Mouse (Mus musculus): ENCODE results near the gene Kcnq2. TPM values are rescaled to one million over a fixed set of nuclear protein-coding genes. Genes with fewer than 3 reads are reported as not detected.

Gene Kcnq2
- total and polyA plus RNA-seq, 2 experiments from 2014 or later = 40.6 to 134 TPM

DNA sequence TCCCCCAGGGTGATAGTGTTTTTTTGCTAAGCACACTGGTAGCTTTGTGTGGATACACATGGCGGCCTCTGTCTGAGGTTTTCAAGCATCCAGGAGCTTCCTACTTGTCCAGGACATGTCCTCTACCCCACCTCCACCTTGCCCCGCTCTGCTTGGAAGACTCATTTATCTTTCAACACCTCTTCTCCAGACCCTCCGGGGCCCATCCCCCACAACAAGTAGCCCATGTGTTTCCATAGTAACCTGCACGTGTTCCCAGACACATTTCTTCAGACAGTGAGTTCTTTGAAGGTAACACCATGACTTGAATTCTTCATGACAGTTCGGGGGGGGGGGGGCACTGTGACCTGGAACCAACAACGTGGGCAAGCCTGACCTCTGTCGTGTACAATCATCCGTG is 77.8 kb downstream of the Kcnq2 start:
- WGBS = 28% methylated on average over 8 of the region's 8 CpGs
- no peak overlapping the region for H3K4me2 ChIP-seq (ENCODE audit: low read depth, low read length, poor library complexity, severe bottlenecking)
- ATAC-seq (ENCODE audit: low FRiP score) = peak; percentile 73
- no peaks in the 10 kb centered on the region for H3K9me3 ChIP-seq (ENCODE audit: low read length)
- DNase-seq (ENCODE audit: low spot score) = peak; percentile 62
- no peaks in the 10 kb centered on the region; the same call in 1 of the 2 replicates for H3K27me3 ChIP-seq (ENCODE audit: insufficient read depth, low read length)
- no peak for TF ChIP-seq CTCF (IDR thresholded peaks at IDR 0.05)
- H3K36me3 ChIP-seq (ENCODE audit: insufficient read depth, low read length) = no peaks in the 10 kb centered on the region
- no peak overlapping the region for H3K4me3 ChIP-seq (ENCODE audit: low read depth, low read length)
- peak overlapping the region; percentile 60 for H3K27ac ChIP-seq (ENCODE audit: low read depth, low read length)
- H3K9ac ChIP-seq (replicated peaks; ENCODE audit: low read length, poor library complexity, severe bottlenecking) = no peak overlapping the region
- peaks cover 15% of the 10 kb centered on the region; the same call in 1 of the 2 replicates for H3K4me1 ChIP-seq (ENCODE audit: insufficient read depth, low read length)

- Histone ChIP-seq H3K4me3 (ENCODE audit: low read depth, low read length) (no peak overlapping the region), H3K4me1 (ENCODE audit: insufficient read depth, low read length) (peaks cover 6% of the 10 kb centered on the region; the same call in 1 of the 2 replicates), H3K4me2 (ENCODE audit: low read depth, low read length, poor library complexity, severe bottlenecking) (no peak overlapping the region), H3K27me3 (ENCODE audit: insufficient read depth, low read length) (no peaks in the 10 kb centered on the region), H3K36me3 (ENCODE audit: insufficient read depth, low read length) (no peaks in the 10 kb centered on the region), H3K9me3 (ENCODE audit: low read length) (no peaks in the 10 kb centered on the region), H3K27ac (ENCODE audit: low read depth, low read length) (no peak overlapping the region), H3K9ac (replicated peaks; ENCODE audit: low read length, poor library complexity, severe bottlenecking) (no peak overlapping the region)
- no peak for ATAC-seq (ENCODE audit: low FRiP score)
- no peak for DNase-seq (ENCODE audit: low spot score)
- TF ChIP-seq CTCF (IDR thresholded peaks at IDR 0.05) = no peak
- 72% methylated on average over 1 of the region's 1 CpGs for WGBS
These were observed 82.9 kb downstream of the Kcnq2 start for GRCm38 (mm10) chr2:181052171-181052570.

DNA sequence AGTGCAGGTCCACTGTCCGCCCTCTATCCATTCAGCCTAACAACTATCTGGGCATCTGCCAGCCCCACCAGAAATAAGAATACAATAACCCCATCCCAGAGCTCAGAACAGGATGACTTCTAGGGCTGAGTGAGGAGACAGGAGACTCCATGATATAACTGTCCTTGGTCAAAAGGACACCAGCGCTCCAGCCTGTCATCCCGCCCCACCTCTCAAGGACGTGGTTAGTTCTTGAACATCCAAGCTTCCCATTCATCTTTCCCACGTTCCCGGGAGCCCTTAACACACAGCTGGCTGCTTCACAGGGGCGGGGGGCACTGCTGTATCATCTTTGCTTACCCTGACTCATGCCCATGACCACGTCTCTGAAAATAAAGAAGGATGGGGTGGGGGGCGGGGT is 86.1 kb downstream of the Kcnq2 start:
- WGBS = 87% methylated on average over 9 of the region's 9 CpGs
- DNase-seq (ENCODE audit: low spot score) = no peak

GRCm38 (mm10) chr2:181048252-181048945 is 86.7 kb downstream of the Kcnq2 start:
- H3K9ac ChIP-seq (replicated peaks; ENCODE audit: low read length, poor library complexity, severe bottlenecking) = no peak overlapping the region
- 56% methylated on average over 7 of the region's 7 CpGs for WGBS
- DNase-seq (ENCODE audit: low spot score) (no peak), ATAC-seq (ENCODE audit: low FRiP score) (no peak)
- no peak overlapping the region for H3K4me2 ChIP-seq (ENCODE audit: low read depth, low read length, poor library complexity, severe bottlenecking)
- no peaks in the 10 kb centered on the region for H3K36me3 ChIP-seq (ENCODE audit: insufficient read depth, low read length)
- H3K4me1 ChIP-seq (ENCODE audit: insufficient read depth, low read length) = peaks cover 6% of the 10 kb centered on the region; the same call in 1 of the 2 replicates
- no peak overlapping the region for H3K27ac ChIP-seq (ENCODE audit: low read depth, low read length)
- H3K27me3 ChIP-seq (ENCODE audit: insufficient read depth, low read length) = no peaks in the 10 kb centered on the region
- no peak overlapping the region for H3K4me3 ChIP-seq (ENCODE audit: low read depth, low read length)
- no peak for TF ChIP-seq CTCF (IDR thresholded peaks at IDR 0.05)
- H3K9me3 ChIP-seq (ENCODE audit: low read length) = no peaks in the 10 kb centered on the region

More for the DNA sequence above, 86.1 kb downstream of the Kcnq2 start:
- no peak overlapping the region for H3K4me2 ChIP-seq (ENCODE audit: low read depth, low read length, poor library complexity, severe bottlenecking)
- no peaks in the 10 kb centered on the region for H3K27me3 ChIP-seq (ENCODE audit: insufficient read depth, low read length)
- no peaks in the 10 kb centered on the region for H3K9me3 ChIP-seq (ENCODE audit: low read length)
- no peaks in the 10 kb centered on the region for H3K36me3 ChIP-seq (ENCODE audit: insufficient read depth, low read length)
- H3K4me1 ChIP-seq (ENCODE audit: insufficient read depth, low read length) = peaks cover 6% of the 10 kb centered on the region; the same call in 1 of the 2 replicates
- H3K9ac ChIP-seq (replicated peaks; ENCODE audit: low read length, poor library complexity, severe bottlenecking) = no peak overlapping the region
- TF ChIP-seq CTCF (IDR thresholded peaks at IDR 0.05) = no peak
- no peak overlapping the region for H3K27ac ChIP-seq (ENCODE audit: low read depth, low read length)
- ATAC-seq (ENCODE audit: low FRiP score) = no peak
- no peak overlapping the region for H3K4me3 ChIP-seq (ENCODE audit: low read depth, low read length)

GRCm38 (mm10) chr2:181044001-181044400 is 91.1 kb downstream of the Kcnq2 start:
- TF ChIP-seq CTCF (IDR thresholded peaks at IDR 0.05) = no peak
- Histone ChIP-seq H3K4me3 (ENCODE audit: low read depth, low read length) (no peak overlapping the region), H3K27ac (ENCODE audit: low read depth, low read length) (no peak overlapping the region), H3K36me3 (ENCODE audit: insufficient read depth, low read length) (no peaks in the 10 kb centered on the region), H3K4me2 (ENCODE audit: low read depth, low read length, poor library complexity, severe bottlenecking) (no peak overlapping the region), H3K9me3 (ENCODE audit: low read length) (no peaks in the 10 kb centered on the region), H3K9ac (replicated peaks; ENCODE audit: low read length, poor library complexity, severe bottlenecking) (no peak overlapping the region), H3K4me1 (ENCODE audit: insufficient read depth, low read length) (peaks cover 8% of the 10 kb centered on the region; the same call in 1 of the 2 replicates), H3K27me3 (ENCODE audit: insufficient read depth, low read length) (no peaks in the 10 kb centered on the region)
- ATAC-seq (ENCODE audit: low FRiP score) = no peak
- 13% methylated on average over 3 of the region's 3 CpGs for WGBS
- no peak for DNase-seq (ENCODE audit: low spot score)

GRCm38 (mm10) chr2:181043437-181043836 is 91.7 kb downstream of the Kcnq2 start, which contains the start of gene Chrna4:
Gene Chrna4 (minus strand): TSS chr2:181043546.
- H3K9ac ChIP-seq (replicated peaks; ENCODE audit: low read length, poor library complexity, severe bottlenecking) = no peak within 1 kb of the TSS
- no peaks in the 10 kb centered on the region for H3K27me3 ChIP-seq (ENCODE audit: insufficient read depth, low read length)
- no peak within 1 kb of the TSS for H3K27ac ChIP-seq (ENCODE audit: low read depth, low read length)
- peaks cover 8% of the 10 kb centered on the region; the same call in 1 of the 2 replicates for H3K4me1 ChIP-seq (ENCODE audit: insufficient read depth, low read length)
- no peak within 1 kb of the TSS for H3K4me3 ChIP-seq (ENCODE audit: low read depth, low read length)
- no peak within 1 kb of the TSS for H3K4me2 ChIP-seq (ENCODE audit: low read depth, low read length, poor library complexity, severe bottlenecking)
- peak; percentile 67 for DNase-seq (ENCODE audit: low spot score)
- no peaks in the 10 kb centered on the region for H3K36me3 ChIP-seq (ENCODE audit: insufficient read depth, low read length)
- no peak for ATAC-seq (ENCODE audit: low FRiP score)
- no peak for TF ChIP-seq CTCF (IDR thresholded peaks at IDR 0.05)
- WGBS = 35% methylated on average over 3 of the region's 3 CpGs
- no peaks in the 10 kb centered on the region for H3K9me3 ChIP-seq (ENCODE audit: low read length)

All from midbrain, postnatal 0 days (tissue).